ENCODE assay signal across 12 mouse cellular contexts in the genomic region with DNA sequence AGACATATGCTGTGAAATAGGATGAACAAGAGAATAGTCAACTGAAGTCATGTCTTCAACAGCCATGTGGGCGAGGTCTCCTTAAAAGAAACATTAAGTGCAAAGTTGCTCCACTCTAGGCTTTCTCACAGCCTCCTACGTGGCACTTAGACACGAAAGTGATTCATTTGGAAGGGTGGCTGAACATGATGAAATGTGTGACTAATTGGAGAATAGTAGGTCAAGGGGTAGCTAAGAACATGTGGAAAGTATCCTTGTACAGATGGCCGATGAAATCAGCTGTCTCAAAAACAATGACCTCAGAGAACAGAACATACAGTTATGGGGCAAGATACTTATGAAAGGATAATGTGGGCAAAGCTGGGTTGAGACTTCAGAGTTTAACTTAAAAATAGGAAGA. TPM values are rescaled to one million over a fixed set of nuclear protein-coding genes. Genes with fewer than 3 reads are reported as not detected.
A peak's percentile ranks its signal among the peaks of the same experiment; 100 is the strongest.
DNase-seq lines count a peak whose midpoint lies in the region; ATAC-seq and TF ChIP-seq lines count a peak whose summit lies in the region.
"Had no signal": no experiment of that assay in that cellular context is flagged by ENCODE, and none has a peak within 500 bp of the region (broad histone marks: within the 10 kb centered on the region; RNA-seq: fewer than 3 reads in every experiment).

No protein-coding gene starts in this region.

- 67% methylated on average over 4 of the region's 4 CpGs for WGBS in embryonic facial prominence, embryonic 11.5 days
- 67% methylated on average over 4 of the region's 4 CpGs for WGBS in embryonic facial prominence, embryonic 10.5 days
- 56% methylated on average over 4 of the region's 4 CpGs for WGBS in kidney, postnatal 0 days
- WGBS in hindbrain, embryonic 13.5 days = 68% methylated on average over 4 of the region's 4 CpGs

- no peaks in the 10 kb centered on the region for H3K36me3 ChIP-seq in embryonic facial prominence, embryonic 11.5 days (replicated peaks; ENCODE audit: control insufficient read depth, insufficient read depth, low read depth, low read length)
- peaks cover 9% of the 10 kb centered on the region; the same call in 1 of the 2 replicates for H3K36me3 ChIP-seq in embryonic facial prominence, embryonic 10.5 days (replicated peaks)
- H3K36me3 ChIP-seq in kidney, postnatal 0 days (ENCODE audit: insufficient read depth, low read length) = no peaks in the 10 kb centered on the region
- H3K36me3 ChIP-seq in hindbrain, embryonic 13.5 days = no peaks in the 10 kb centered on the region
- H3K36me3 ChIP-seq: embryonic facial prominence, embryonic 12.5 days; intestine, embryonic 15.5 days; liver, embryonic 12.5 days had no signal

- H3K9me3 ChIP-seq in embryonic facial prominence, embryonic 11.5 days (replicated peaks; ENCODE audit: control insufficient read depth, low read length) = no peaks in the 10 kb centered on the region
- no peaks in the 10 kb centered on the region for H3K9me3 ChIP-seq in embryonic facial prominence, embryonic 10.5 days
- no peaks in the 10 kb centered on the region for H3K9me3 ChIP-seq in kidney, postnatal 0 days (replicated peaks; ENCODE audit: low read length)
- H3K9me3 ChIP-seq in hindbrain, embryonic 13.5 days = no peaks in the 10 kb centered on the region
- H3K9me3 ChIP-seq: embryonic facial prominence, embryonic 12.5 days; intestine, embryonic 15.5 days; liver, embryonic 12.5 days had no signal

- ATAC-seq in embryonic facial prominence, embryonic 11.5 days (replicated peaks; ENCODE audit: insufficient number of reproducible peaks, low FRiP score, low TSS enrichment, low read depth) = no peak
- ATAC-seq in kidney, postnatal 0 days (replicated peaks; ENCODE audit: low FRiP score, low read depth) = no peak
- ATAC-seq in hindbrain, embryonic 13.5 days (ENCODE audit: low FRiP score) = no peak
- ATAC-seq: CD4-positive, CD25-positive, alpha-beta regulatory T cell, adult 4 months; intestine, embryonic 15.5 days; liver, embryonic 12.5 days had no signal

- H3K4me3 ChIP-seq in embryonic facial prominence, embryonic 11.5 days (ENCODE audit: low read depth, low read length) = no peak overlapping the region
- H3K4me3 ChIP-seq in embryonic facial prominence, embryonic 10.5 days = no peak overlapping the region
- H3K4me3 ChIP-seq in kidney, postnatal 0 days (replicated peaks; ENCODE audit: low read depth, low read length) = no peak overlapping the region
- no peak overlapping the region for H3K4me3 ChIP-seq in hindbrain, embryonic 13.5 days
- H3K4me3 ChIP-seq: embryonic facial prominence, embryonic 12.5 days; intestine, embryonic 15.5 days; liver, embryonic 12.5 days had no signal

- no peak overlapping the region for H3K27ac ChIP-seq in embryonic facial prominence, embryonic 11.5 days (replicated peaks; ENCODE audit: low read depth, low read length)
- H3K27ac ChIP-seq in embryonic facial prominence, embryonic 10.5 days (replicated peaks) = no peak overlapping the region
- H3K27ac ChIP-seq in kidney, postnatal 0 days = peak overlapping the region; percentile 21; the same call in 1 of the 2 replicates
- H3K27ac ChIP-seq in hindbrain, embryonic 13.5 days = no peak overlapping the region
- H3K27ac ChIP-seq: intestine, embryonic 15.5 days; liver, embryonic 12.5 days had no signal

- H3K4me2 ChIP-seq in embryonic facial prominence, embryonic 11.5 days (ENCODE audit: low read depth, low read length) = no peak overlapping the region
- no peak overlapping the region for H3K4me2 ChIP-seq in kidney, postnatal 0 days (ENCODE audit: low read length)
- H3K4me2 ChIP-seq in hindbrain, embryonic 13.5 days = no peak overlapping the region
- H3K4me2 ChIP-seq: embryonic facial prominence, embryonic 12.5 days; intestine, embryonic 15.5 days; liver, embryonic 12.5 days had no signal

- TF ChIP-seq CTCF in kidney, postnatal 0 days (IDR thresholded peaks at IDR 0.05; ENCODE audit: low read depth) = no peak

- no peaks in the 10 kb centered on the region for H3K4me1 ChIP-seq in embryonic facial prominence, embryonic 11.5 days (ENCODE audit: control insufficient read depth, insufficient read depth, low read length)
- 0 out of 2 replicates have a peak, but pooled peaks cover 3% of the 10 kb centered on the region for H3K4me1 ChIP-seq in embryonic facial prominence, embryonic 10.5 days
- H3K4me1 ChIP-seq in kidney, postnatal 0 days (replicated peaks; ENCODE audit: insufficient read depth, low read length) = no peaks in the 10 kb centered on the region
- H3K4me1 ChIP-seq in hindbrain, embryonic 13.5 days (replicated peaks) = no peaks in the 10 kb centered on the region
- H3K4me1 ChIP-seq: embryonic facial prominence, embryonic 12.5 days; intestine, embryonic 15.5 days; liver, embryonic 12.5 days had no signal

- peak; percentile 9 for DNase-seq in embryonic facial prominence, embryonic 11.5 days (ENCODE audit: low spot score)
- no peak for DNase-seq in embryonic facial prominence, embryonic 10.5 days (ENCODE audit: low spot score)
- no peak for DNase-seq in kidney, postnatal 0 days (ENCODE audit: low spot score)
- no peak for DNase-seq in kidney, postnatal 25 days
- DNase-seq in adrenal gland, postnatal 10 days = peak; percentile 10
- peak; percentile 51 for DNase-seq in lung, postnatal 10 days
- no peak for DNase-seq in yolk sac, embryonic 10.5 days (ENCODE audit: low spot score)

- no peak overlapping the region for H3K9ac ChIP-seq in embryonic facial prominence, embryonic 11.5 days (replicated peaks; ENCODE audit: low read length)
- H3K9ac ChIP-seq in kidney, postnatal 0 days (ENCODE audit: low read depth, low read length) = no peak overlapping the region
- no peak overlapping the region for H3K9ac ChIP-seq in hindbrain, embryonic 13.5 days
- H3K9ac ChIP-seq: embryonic facial prominence, embryonic 12.5 days; intestine, embryonic 15.5 days; liver, embryonic 12.5 days had no signal

- no peaks in the 10 kb centered on the region for H3K27me3 ChIP-seq in embryonic facial prominence, embryonic 11.5 days (ENCODE audit: control insufficient read depth, insufficient read depth, low read length)
- no peaks in the 10 kb centered on the region for H3K27me3 ChIP-seq in embryonic facial prominence, embryonic 10.5 days (replicated peaks; ENCODE audit: low read depth, poor library complexity, severe bottlenecking)
- no peaks in the 10 kb centered on the region for H3K27me3 ChIP-seq in kidney, postnatal 0 days (ENCODE audit: insufficient read depth, low read length)
- no peaks in the 10 kb centered on the region for H3K27me3 ChIP-seq in hindbrain, embryonic 13.5 days
- H3K27me3 ChIP-seq: embryonic facial prominence, embryonic 12.5 days; intestine, embryonic 15.5 days; liver, embryonic 12.5 days had no signal

RNA-seq across cellular contexts. Expression of gene Col3a1, which starts 44.6 kb away (rescaled TPM):
- polyA plus RNA-seq in embryonic facial prominence, embryonic 11.5 days (2014; fragmentation: Nextera tagmentation; extraction: Ambion mirVana) = 470 and 503 TPM in 2 replicates
- 363 and 422 TPM in 2 replicates for polyA plus RNA-seq in embryonic facial prominence, embryonic 10.5 days (2016; fragmentation: Nextera tagmentation; extraction: Ambion mirVana)
- polyA plus RNA-seq in kidney, postnatal 0 days (2015; fragmentation: Nextera tagmentation; extraction: Ambion mirVana) = 615 and 661 TPM in 2 replicates
- total RNA-seq in adrenal gland, postnatal 10 days (2021) = 1,000 to 10,000 TPM; 1,078 to 1,163 TPM
- 276 and 333 TPM in 2 replicates for polyA plus RNA-seq in hindbrain, embryonic 13.5 days (2015; fragmentation: Nextera tagmentation; extraction: Ambion mirVana)
- polyA plus RNA-seq: CD4-positive, CD25-positive, alpha-beta regulatory T cell, adult 4 months had no signal

Comparison
In these comparisons a context has a peak if more than half of its experiments do, and no peak if none do; other contexts are left out.
1. DNase-seq: peak in embryonic facial prominence, embryonic 11.5 days (single experiment), adrenal gland, postnatal 10 days (single experiment) and lung, postnatal 10 days (single experiment); none in embryonic facial prominence, embryonic 10.5 days (single experiment), kidney, postnatal 0 days (single experiment), kidney, postnatal 25 days (0 of 2) and yolk sac, embryonic 10.5 days (single experiment).